Mouse (Mus musculus) CD4-positive helper T cell, adult 2 months (primary cell): ENCODE data around the gene Mcemp1.

Experiments
- DNase-seq: peaks from one replicate; pipeline ENCODE4 v3.0.0-alpha.2; 2012; ENCODE audit warnings: low read depth, missing footprints, low spot score

The Mcemp1 gene

DNA sequence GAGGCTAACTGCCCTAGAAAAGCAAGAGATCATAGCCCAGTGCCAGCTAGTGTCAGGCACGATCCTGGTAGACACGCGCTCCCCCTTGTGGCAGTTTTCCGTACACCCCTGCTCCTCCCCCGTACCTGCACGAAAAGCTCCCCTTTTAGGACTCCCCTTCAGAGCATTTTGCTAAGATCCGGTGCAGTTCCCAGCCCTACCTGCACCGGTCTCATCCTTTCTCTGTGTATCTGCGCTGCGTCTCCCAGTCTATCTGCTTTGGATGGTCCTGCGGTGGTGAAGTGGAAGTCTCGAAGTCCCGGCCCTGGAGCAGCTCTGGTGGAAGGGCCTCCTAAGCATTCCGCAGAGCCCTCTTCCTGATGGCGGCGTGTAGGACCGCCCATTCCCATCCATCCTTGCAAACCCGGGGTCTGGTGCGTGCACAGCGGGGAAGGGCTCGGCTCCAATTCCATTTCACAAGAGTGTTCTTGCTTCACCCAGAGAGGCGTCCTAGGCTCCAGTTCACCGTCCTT is 6.5 kb downstream of the Mcemp1 start, which contains the start of gene Fcor:
Gene Fcor (minus strand): TSS at position 383 of the 512 bp plus-strand sequence.
- peak; percentile 82 for DNase-seq

DNA sequence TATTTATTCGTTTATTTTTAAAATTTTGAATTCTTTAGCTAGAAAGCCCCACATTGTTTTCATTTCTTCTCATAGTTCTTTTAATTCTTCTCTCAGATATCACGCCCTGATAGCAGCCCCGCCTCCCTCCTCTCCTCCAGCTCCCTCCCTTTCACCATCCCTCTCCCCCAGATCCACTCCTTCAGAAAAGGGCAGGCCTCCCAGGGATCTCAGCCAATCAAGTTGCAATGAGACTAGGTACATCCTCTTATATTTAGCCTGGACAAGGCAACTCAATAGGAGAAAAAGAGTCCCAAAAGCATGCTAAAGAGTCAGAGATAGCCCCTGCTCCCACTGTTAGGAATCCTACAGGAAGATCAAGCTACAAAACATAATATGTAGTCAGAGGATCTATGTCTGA is 9.1 kb downstream of the Mcemp1 start:
- no peak for DNase-seq

DNA sequence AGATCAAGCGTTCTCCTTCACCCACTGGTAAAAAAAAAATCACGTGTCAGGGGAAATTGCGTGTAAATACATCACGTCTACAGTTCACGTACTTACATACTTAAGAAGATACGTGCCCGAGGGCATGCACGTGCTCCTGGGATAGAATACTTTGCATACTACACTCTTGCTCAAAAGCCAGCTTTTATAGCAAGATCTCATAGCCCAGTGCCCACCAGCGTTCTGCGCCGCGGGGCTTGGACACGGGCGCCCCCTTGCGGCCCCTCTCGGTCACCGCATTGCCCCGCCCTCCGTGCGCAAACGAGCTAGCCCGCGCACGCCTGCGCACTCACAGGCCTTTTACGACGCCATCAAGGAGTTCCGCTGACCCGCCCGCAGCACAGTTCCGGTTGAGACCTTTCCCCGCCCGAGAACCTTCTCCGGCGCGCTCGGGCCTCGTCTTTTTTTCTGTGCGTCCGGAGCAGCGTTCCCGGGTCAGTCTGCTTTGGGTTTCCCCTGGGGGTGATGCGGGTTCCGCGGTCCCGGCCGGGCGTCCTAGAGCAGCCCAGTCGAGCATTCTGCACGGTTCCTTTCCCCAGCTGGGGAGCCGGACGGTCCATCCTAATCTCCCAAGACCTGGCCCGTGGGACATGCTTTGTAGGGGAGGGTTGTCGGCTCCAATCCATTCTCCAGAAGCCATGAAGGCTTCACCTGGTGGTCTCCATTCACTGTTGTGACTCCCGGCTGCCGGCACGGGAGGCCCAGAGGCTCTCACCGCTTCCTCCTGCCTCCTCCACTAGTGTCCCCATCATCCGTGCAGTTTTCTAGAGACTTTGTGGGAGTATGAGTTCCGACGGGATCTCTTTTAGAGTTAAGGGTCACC is 10.8 kb downstream of the Mcemp1 start, which contains the start of gene Trappc5:
Gene Trappc5 (plus strand): TSS at position 169 of the 862 bp plus-strand sequence.
- DNase-seq: peak; percentile 94

GRCm38 (mm10) chr8:3676993-3677579 is 11.5 kb downstream of the Mcemp1 start:
- DNase-seq: no peak

GRCm38 (mm10) chr8:3678831-3679230 is 13.3 kb downstream of the Mcemp1 start:
- DNase-seq: no peak

DNA sequence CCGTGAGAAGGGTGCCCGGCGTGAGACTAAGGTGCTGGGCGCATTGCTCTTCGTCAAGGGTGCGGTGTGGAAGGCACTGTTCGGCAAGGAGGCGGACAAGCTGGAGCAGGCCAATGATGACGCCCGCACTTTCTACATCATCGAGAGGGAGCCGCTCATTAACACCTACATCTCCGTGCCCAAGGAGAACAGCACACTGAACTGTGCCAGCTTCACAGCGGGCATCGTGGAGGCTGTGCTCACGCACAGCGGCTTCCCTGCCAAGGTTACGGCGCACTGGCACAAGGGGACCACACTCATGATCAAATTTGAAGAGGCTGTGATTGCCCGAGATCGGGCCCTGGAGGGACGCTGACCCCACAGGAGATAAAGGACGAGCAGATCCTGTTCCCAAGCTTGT is 13.7 kb downstream of the Mcemp1 start:
- DNase-seq: no peak

DNA sequence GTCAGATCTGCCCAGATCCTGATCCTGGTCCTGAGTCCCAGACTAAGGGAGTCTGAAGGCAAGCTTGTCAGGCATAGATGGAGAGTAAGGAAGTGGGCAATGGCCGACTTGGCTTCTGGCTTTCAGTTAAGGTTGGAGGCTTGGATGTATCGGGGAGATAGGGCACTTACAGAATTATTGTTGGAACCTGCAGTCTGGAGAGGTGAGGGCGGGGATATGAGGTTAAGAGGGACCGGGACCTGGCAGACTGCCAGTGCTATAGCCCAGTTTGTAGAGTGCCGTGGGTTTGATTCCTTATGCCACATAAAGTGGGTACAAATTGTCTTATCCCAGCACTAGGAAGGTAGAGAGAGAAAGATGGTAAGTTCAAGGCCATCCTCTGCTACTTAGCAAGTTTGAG is 14.1 kb downstream of the Mcemp1 start:
- DNase-seq: no peak

DNA sequence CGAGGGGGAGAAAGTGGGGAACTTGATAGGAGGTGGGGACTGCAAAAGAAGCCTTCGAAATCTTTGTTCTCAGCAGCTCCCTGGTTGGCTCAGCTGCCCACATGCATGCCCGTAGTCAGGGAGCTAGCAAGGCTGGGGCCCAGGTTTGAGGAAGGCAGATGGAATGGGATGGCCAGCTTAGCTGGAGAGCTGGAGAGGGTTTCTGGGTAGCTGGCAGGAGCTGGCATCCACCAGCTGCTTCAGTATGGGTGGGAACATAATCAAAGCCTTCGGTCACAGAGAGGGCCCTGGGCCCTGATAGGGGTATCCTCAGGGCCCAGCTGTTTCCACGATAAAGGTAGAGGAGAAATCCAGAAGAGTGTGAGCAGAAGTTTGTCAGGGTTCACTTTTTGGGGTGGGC is 16.9 kb downstream of the Mcemp1 start:
- DNase-seq: no peak

- DNase-seq: no peak
These were observed 18.0 kb downstream of the Mcemp1 start for GRCm38 (mm10) chr8:3683408-3684176.

GRCm38 (mm10) chr8:3684530-3684929 is 19.0 kb downstream of the Mcemp1 start:
- DNase-seq: no peak

- no peak for DNase-seq
These were observed 19.9 kb downstream of the Mcemp1 start for GRCm38 (mm10) chr8:3685422-3685821.

DNA sequence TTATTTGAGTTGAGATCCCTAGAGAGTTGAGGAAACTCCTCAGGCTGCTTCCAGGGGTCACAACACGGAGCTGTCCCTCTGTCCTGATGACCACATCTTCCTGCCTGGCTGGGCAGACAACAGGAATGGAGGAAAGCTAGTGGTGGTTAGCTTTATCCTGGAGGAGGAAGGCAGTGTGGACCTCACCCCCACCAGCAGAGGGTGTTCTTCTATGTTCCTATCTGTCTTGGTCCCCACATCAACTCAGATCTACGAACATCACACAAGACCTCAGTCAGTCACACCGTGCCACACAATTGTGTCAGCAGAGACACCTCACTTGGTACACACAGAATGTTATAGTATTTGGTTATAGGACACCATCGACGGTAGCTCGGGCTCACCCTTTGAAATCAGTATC is 22.0 kb downstream of the Mcemp1 start:
- DNase-seq: no peak

- DNase-seq: no peak
These were observed 25.2 kb downstream of the Mcemp1 start for GRCm38 (mm10) chr8:3690774-3691173.

DNA sequence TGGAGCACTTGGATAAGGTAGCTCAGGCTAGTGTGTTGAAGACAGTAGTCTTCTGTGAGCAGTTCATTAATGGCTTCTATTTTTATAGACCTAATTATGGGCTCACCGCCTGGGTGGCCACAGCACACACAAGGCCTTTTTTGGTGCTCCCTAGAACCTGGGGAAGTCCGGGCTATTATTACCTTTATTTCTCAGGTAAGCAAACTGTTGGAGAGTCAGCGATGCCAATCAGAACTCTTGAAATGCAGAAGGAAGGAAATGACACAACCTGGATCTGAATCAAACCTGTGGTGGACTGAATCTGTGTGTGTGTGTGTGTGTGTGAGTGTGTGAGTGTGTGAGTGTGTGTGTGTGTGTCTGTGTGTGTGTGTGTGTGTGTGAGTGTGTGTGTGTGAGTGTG is 28.6 kb downstream of the Mcemp1 start, which contains the start of gene Fcer2a:
Gene Fcer2a (minus strand): TSS at position 55 of the 400 bp plus-strand sequence.
- no peak for DNase-seq

- no peak for DNase-seq
These were observed 35.9 kb downstream of the Mcemp1 start for GRCm38 (mm10) chr8:3701491-3701890.

- DNase-seq: no peak
These were observed 40.2 kb downstream of the Mcemp1 start for GRCm38 (mm10) chr8:3705711-3706110.

DNA sequence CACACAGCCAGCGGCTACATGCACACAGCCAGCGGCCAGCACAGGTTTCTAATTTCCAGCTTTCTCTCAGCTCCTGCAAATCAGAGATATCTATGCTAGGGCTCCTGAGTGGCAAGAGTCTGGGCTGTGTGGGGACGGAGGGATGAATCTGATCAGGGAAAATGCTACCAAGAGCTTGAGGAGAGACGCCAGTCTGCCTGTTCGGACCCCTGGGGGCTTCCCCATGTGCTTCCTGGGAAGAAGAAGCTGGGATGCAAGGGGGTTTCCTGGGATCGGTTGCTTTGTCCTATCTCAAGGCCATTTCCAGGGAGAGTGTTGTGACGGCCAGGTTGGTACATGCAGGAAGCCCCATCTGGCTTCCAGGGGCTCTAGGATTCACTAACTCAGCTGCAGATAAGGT is 42.1 kb downstream of the Mcemp1 start:
- no peak for DNase-seq

- DNase-seq: no peak
These were observed 44.8 kb downstream of the Mcemp1 start for GRCm38 (mm10) chr8:3710312-3710711.

DNA sequence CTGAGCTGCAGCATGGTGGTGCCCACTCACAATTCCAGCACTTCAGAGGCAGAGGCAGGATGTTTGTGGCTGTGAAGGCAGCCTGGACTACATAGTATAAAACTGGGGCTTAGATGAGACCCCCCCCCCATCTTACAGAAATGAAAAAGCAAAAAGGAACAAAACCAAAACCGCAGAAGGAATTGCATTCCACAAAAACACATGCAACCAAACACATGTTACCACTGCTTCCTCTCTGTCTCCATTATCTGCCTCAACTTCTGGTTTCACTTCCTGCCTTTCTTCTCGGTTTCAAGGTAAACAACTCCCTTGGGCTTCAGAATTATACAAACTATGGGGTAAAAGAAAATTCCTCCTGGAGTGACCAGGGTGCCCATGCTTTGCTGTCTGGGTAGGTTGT is 46.1 kb downstream of the Mcemp1 start:
- DNase-seq: peak; percentile 12

DNA sequence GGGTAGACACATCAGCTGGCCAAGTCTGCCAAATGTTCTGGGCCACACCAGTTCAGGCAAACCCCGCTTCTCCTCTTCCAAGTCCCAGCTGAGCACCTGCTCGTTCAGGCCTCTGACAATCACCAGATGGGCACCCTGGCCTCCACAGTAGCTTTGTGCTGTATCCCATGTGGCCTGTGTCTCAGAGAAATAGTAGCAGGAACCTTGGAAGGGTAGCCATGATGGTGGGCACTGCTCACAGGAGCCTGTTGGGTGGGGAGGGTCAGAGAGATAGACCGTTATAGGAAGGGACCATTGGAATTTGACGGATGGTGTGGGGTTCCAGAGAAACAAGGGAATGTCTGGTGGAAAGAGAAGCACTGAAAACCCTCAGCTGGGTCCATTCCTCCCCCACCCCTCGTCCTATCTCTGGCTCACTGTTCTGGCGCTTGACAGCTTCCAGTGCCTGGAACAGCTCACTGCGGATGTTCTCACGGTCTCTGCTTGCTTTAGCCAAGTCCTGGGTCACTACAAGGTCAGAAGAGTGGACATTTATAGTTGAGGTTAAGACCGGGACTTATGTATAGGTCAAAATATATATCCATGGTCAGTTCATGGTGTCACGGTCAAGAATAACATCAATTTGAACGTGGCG is 51.9 kb downstream of the Mcemp1 start:
- DNase-seq: no peak

GRCm38 (mm10) chr8:3718559-3718958 is 53.0 kb downstream of the Mcemp1 start:
- DNase-seq: peak; percentile 54
